Mouse (Mus musculus): Measurements from ENCODE around the gene Tiam2.
A peak's percentile ranks its signal among the peaks of the same experiment; 100 is the strongest.

Gene Tiam2

DNA sequence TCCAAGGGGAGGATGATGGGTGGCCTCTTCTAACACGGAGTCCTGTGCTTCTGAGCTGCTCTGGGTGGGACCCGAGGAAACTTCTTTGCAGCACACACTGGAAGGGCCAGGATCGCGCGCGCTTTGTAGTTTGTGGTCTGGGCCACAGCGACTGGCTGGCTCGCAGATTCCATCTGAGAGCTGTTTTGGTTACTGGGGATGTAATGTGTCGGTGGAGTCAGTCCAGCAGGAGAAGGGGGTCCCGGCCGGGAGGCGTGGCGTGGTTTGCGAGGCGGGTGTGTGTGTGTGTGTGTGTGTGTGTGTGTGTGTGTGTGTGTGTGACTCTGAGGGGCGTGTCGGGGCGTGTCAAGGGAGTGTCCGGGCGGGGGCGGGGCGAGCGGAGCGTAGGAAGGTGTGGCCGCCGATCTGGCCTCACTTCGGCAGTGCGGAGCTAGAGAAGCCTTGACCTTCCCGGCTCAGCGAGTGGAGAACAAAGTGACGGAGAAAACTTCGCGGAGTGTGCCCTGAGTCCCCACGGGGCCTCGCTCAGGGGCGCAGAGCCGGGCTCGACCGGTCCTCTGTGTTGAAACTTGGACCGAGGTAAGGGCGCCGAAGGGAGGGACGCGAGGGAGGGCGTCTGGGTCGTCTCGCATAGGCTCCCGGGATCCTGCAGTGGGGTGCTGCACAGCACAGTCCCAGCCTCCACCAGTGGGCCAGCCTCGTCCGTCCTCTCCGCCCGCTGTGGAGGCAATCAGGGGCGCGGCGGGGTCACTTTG, at the start of gene Tiam2:
Tiam2 (plus strand) TSS at position 426 of the 755 bp plus-strand sequence.
- DNase-seq, result peak in 1 of 2 experiments; percentile 21

GRCm38 (mm10) chr17:3280321-3280720, 46.1 kb upstream of the Tiam2 start:
- DNase-seq, result no peak

DNA sequence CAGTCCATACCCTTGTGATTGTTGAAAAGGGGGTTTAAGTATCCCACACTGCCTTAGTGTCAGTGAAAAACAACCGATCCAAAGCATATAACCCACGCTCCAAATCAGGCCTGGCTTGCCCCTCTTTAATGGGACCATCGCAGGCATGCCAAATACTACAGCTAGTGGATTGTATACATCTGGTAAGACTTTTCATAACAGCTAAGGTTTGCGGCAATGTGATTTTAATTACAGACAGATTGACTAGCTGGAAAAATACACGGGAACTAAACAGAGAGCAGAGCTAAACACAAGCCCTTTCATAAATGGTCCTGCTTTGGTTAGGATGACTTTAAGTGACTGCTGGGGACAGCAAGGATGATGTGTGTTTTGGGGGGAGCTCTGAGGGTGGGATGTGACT, 44.4 kb upstream of the Tiam2 start:
- no peak for DNase-seq

GRCm38 (mm10) chr17:3285030-3285671, 41.2 kb upstream of the Tiam2 start:
- no peak for DNase-seq

DNA sequence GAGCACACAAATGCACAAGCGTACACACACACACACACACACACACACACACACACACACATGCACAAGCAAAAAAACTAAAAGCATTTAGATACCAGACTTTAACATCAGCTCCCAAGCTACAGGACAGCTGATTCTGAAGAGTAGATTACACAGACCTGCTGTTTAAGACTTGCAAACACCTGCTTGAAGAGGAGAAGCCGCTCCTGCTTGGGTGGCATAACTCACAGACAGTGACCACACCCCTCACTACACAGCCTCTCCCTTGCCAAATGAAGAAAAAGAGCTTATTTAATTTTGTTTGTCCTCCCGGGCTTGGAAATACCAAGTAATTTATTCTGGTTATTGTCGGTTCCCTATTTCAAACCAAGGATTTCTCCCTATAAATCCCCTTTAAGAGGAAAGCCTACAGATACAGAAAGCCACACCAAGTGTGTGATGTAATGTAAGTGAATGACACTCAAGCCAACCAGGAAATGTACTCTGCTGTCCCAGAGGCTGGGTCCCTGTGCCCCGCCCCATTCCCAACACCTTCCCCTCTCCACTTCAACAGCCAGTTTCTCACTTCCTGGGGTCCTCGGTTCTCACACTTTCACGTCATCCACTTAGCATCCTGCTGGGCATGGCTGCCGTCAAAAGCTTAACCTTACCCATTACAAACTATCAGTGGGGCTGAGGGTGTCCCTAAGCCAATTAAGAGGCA, 40.1 kb upstream of the Tiam2 start:
- DNase-seq, result no peak

GRCm38 (mm10) chr17:3288341-3288740, 38.0 kb upstream of the Tiam2 start:
- DNase-seq, result peak in 1 of 2 experiments; percentile 44

GRCm38 (mm10) chr17:3295097-3295496, 31.3 kb upstream of the Tiam2 start:
- DNase-seq, result no peak

GRCm38 (mm10) chr17:3299487-3299886, 26.9 kb upstream of the Tiam2 start:
- DNase-seq, result no peak

DNA sequence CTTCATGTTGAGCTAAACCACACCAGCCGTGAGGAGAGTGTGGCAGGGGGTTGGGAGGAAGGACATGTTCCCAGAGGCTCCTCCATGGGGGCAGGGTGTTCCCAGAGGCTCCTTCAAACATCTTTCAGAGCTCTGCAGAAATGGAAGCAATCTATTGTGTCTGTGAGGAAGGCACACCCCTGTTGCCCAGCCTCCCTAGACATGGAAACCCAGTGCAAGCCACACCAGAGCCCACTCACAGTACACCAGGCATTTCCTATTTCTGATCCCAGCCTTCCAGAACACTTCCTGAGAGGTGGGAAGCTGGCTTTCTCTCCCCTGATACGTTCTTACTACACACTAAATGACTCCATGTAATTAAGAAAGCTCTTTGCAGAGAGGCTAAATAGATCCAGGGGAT, 20.4 kb upstream of the Tiam2 start:
- DNase-seq, result no peak

DNA sequence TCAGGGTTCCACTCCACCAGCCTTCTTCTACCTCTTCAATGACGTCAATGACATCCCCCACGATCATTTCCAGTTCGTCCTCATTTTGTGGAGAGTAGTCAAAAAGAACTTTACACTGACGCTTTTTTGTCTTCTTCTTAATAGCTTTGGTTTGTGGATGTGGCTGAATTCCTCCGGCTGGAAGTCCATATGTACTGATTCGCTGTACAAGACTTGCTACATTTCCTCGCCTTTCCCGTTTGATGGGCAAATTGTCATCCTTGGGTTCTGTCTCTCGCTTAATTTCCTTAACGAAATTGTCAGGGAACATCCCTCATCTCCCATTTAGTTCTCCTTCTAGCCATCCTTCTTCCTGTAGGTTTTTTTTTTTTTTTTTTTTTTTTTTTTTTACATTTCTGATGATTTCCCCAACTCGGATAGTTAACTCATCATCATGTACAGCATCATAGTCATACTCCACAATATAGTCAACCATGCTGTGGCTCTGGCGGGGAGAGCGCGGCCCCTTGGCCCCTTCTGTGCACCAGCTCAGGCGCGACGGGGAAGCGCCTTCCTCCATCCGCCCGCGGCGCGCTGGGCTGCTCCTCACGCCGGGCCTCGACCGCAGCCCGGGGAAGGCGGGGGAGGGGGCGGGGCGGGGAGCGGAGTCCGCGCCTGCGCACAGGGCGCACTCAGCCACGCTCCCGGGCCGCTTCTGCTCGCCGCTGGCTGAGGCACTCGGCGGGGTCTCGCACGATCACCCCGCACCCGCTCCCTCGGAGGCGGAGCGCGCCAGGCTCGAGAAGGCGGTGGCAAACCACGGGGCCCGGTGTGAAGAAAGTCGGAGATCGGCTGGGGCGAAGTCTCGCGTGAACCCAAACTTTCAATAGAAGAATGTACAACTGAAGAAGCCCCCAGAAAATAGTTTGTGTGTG, 12.4 kb upstream of the Tiam2 start:
- peak; percentile 62 to 63 for DNase-seq

- DNase-seq, result no peak
Measured at GRCm38 (mm10) chr17:3314625-3315020, 11.8 kb upstream of the Tiam2 start.

DNA sequence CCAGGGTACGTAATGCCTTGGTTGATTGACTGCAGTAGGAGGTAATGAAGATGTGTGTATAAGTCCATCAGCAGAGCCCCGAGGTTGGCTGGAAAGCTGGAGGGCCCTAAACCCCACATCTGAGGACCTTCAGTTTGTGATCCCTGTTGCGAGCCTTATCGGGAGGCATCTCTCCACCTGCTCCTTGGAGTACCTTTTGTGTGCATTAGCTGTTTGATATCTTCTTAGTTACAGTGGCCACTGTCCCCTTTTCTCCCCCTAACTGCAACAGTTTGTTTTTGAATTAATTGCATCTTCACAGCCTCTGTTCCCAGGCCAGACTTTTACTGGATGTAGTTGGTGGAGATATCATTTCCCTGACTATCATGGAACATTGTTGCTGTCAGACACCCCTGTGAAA, 10.8 kb upstream of the Tiam2 start:
- DNase-seq, result no peak

GRCm38 (mm10) chr17:3326903-3327279, 518 bp downstream of the Tiam2 start:
- DNase-seq, result no peak

- no peak for DNase-seq
Measured at GRCm38 (mm10) chr17:3327335-3327734, 962 bp downstream of the Tiam2 start.

GRCm38 (mm10) chr17:3328820-3329219, 2.4 kb downstream of the Tiam2 start:
- DNase-seq, result no peak

- no peak for DNase-seq
Measured at GRCm38 (mm10) chr17:3329429-3329828, 3.1 kb downstream of the Tiam2 start.

DNA sequence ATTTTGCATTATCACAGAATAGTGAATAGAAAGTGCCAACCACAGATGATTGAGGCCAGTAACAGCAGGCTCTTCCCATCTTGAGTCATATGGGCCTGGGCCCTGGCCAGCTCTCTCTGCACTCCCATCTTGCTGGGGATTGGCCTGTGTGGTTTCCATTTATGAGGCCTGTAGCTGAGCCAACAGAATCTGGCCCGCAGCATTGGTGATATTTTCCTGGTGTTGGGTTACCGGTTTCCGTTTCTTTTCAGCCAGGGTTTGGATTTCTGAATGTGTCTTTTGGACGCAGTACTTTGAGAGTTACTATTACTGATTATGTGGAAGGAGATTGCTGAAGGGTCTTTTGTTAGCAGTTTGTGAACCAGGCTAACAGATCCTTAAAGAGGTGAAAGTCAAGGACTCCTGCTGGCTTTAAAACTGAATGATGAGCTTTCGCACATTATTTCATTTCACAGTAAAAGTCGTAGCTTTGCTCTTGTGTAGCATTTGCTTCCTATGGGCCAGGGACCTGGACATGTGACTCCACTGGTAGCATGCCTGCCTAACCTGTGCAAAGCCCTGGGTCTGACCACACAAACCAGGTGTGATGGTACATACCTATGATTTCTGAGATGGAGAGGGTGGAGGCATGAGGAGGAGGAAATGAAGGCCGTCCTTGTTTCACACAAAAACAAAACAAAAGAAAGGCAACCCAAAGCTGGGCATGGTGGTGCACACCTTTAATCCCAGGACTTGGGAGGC, 5.5 kb downstream of the Tiam2 start:
- no peak for DNase-seq

GRCm38 (mm10) chr17:3336161-3336739, 9.9 kb downstream of the Tiam2 start:
- no peak for DNase-seq

- DNase-seq, result no peak
Measured at GRCm38 (mm10) chr17:3336887-3337524, 10.6 kb downstream of the Tiam2 start.

DNA sequence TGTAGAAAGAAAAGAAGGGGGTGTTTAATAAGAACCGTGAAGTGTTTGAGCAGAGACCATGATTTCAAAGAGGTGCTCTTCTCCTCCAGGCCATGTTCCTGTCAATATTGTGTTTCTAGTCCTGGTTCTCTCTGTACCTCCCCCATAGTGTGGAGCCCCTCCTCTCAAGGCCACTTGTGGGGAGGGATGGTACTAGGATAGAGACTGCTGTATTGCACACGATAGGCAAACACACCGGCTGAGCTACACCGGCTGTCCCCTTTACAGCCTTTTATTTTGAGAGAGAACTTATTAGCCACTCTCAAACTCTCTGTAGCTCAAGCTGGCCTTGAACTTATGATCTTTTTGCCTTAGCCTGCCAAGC, 11.1 kb downstream of the Tiam2 start:
- DNase-seq, result no peak

- no peak for DNase-seq
Measured at GRCm38 (mm10) chr17:3338821-3339220, 12.4 kb downstream of the Tiam2 start.
